Mouse (Mus musculus) forebrain, embryonic 10.5 days (tissue): ENCODE data around the gene Itpkb. TPM values are rescaled to one million over a fixed set of nuclear protein-coding genes. Genes with fewer than 3 reads are reported as not detected.

Experiments
- DNase-seq: peaks from one replicate; pipeline ENCODE4 v3.0.0-alpha.2; 2017; ENCODE audit warnings: low spot score; ENCODE audit errors: extremely low spot score
- H3K27ac ChIP-seq: fragments of 300-500 bp; sonication (generic); 2 replicates; pipeline ENCODE4 v1.5.1; 2016; ENCODE audit warnings: mild to moderate bottlenecking
- H3K27me3 ChIP-seq: fragments of 300-500 bp; sonication (generic); 2 replicates; pipeline ENCODE4 v1.6.1; 2016; ENCODE audit warnings: mild to moderate bottlenecking; ENCODE audit not compliant: poor library complexity, severe bottlenecking
- H3K36me3 ChIP-seq: fragments of 300-500 bp; sonication (generic); replicated peaks from 2 replicates; pipeline ENCODE4 v1.6.1; 2016; ENCODE audit warnings: mild to moderate bottlenecking, moderate library complexity
- H3K4me1 ChIP-seq: fragments of 300-500 bp; sonication (generic); 2 replicates; pipeline ENCODE4 v1.6.1; 2016
- H3K4me3 ChIP-seq: fragments of 300-500 bp; sonication (generic); 2 replicates; pipeline ENCODE4 v1.5.1; 2016; ENCODE audit warnings: mild to moderate bottlenecking, moderate library complexity
- H3K9me3 ChIP-seq: fragments of 300-500 bp; sonication (generic); 2 replicates; pipeline ENCODE4 v1.6.1; 2016; ENCODE audit warnings: mild to moderate bottlenecking, moderate library complexity
- WGBS: fragments of 180-500 bp; shearing (Covaris S2); methylation state at CpG from one replicate; pipeline ENCODE4 v1.1.7; 2016; 5-methylcytosine and 5-hydroxymethylcytosine counted together
- polyA plus RNA-seq: library from polyadenylated mRNA; unstranded; fragments of >200 nt; fragmentation: Nextera tagmentation; extraction: Ambion mirVana; gene quantifications from 2 replicates; pipeline ENCODE4 v1.2.1, GENCODE M21; 2016

The Itpkb gene
- polyA plus RNA-seq, 1 experiment from 2014 or later, result 2.5 TPM

DNA sequence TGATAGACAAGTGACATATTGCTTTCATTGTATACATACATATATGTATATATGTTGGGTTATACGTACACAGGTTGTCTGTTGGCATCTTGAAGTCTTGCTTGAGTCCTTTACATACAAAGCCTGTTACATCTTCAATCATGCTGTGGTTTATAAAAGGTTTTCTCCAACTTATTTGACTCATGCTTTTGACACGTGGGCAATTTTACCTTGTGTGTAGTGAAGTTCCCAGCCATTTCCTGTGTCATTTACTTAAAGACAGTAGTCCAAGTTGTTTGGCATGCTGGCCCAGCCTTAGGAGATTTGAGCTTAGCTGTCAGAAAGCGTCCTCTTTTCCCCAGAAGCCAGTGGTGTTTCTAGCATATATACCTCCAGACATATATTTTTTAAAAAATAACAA lies 68.2 kb downstream of the Itpkb start:
- WGBS, result 86% methylated on average over 3 of the region's 3 CpGs
- no peak overlapping the region for H3K27ac ChIP-seq
- H3K27me3 ChIP-seq, result no peaks in the 10 kb centered on the region
- no peaks in the 10 kb centered on the region for H3K9me3 ChIP-seq
- DNase-seq, result no peak
- H3K4me3 ChIP-seq, result no peak overlapping the region
- no peaks in the 10 kb centered on the region for H3K36me3 ChIP-seq
- no peaks in the 10 kb centered on the region for H3K4me1 ChIP-seq

DNA sequence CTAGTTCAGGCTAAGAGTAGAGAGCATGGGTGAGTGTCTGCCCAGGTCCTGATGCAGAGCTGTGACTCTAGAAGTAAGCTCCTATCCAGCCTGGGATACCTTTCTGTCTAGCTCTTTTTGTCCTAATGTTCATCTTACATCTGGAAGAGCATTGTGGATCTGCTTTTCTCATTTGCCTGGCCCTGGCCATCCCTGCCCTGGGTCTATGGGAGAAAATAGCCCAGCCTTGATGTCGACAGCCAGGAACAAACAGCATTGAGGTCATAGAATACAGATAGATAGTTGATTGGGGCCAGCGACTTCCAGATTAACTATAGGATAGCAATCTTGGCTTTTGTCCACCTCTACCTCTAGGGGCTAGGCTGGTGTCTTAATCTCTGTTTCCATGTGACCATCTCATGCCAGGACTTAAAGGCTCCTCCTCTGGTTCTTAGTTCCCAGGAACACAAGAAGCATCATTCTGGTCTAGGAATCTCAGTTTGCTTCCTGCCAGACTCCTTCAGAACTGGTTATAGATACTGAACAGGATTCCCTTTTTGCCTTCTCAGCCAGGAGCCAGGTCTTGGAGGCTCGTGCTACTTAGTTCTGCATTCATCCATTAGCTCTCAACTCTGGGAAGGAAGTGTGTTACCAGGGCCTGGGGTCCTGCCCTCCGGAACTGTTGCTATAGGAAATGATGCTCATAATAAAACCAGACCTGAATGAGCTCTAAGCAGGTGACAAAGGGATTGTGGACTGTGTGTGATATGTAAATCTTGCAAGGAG lies 70.6 kb downstream of the Itpkb start:
- 83% methylated on average over 4 of the region's 4 CpGs for WGBS
- Histone ChIP-seq H3K36me3 (no peaks in the 10 kb centered on the region), H3K4me3 (no peak overlapping the region), H3K9me3 (no peaks in the 10 kb centered on the region), H3K27ac (no peak overlapping the region), H3K4me1 (peaks cover 16% of the 10 kb centered on the region), H3K27me3 (no peaks in the 10 kb centered on the region)
- DNase-seq, result no peak

DNA sequence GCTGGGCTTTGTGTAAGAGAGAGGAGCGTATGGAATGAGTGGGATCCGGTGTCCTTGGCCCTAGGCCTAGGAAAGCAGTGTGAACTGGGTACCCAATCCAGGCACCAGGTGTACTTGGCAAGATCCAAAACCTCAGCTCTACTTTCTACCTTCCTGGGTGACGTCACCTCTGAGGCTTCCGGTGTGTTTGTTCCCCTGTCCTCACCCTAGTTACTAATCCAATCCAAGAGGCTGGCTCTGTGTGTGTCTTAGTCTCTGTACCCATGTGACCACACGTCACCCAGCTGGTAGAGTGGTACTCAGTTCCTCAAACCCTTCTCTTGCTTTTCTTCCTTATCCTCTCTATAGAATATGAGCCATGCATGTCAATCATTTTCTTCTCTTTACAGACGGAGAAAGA lies 71.4 kb downstream of the Itpkb start:
- H3K27me3 ChIP-seq, result no peaks in the 10 kb centered on the region
- H3K4me1 ChIP-seq, result peaks cover 24% of the 10 kb centered on the region
- no peak overlapping the region for H3K27ac ChIP-seq
- H3K36me3 ChIP-seq, result no peaks in the 10 kb centered on the region
- no peak overlapping the region for H3K4me3 ChIP-seq
- no peak for DNase-seq
- WGBS, result 93% methylated on average over 6 of the region's 6 CpGs
- H3K9me3 ChIP-seq, result no peaks in the 10 kb centered on the region

DNA sequence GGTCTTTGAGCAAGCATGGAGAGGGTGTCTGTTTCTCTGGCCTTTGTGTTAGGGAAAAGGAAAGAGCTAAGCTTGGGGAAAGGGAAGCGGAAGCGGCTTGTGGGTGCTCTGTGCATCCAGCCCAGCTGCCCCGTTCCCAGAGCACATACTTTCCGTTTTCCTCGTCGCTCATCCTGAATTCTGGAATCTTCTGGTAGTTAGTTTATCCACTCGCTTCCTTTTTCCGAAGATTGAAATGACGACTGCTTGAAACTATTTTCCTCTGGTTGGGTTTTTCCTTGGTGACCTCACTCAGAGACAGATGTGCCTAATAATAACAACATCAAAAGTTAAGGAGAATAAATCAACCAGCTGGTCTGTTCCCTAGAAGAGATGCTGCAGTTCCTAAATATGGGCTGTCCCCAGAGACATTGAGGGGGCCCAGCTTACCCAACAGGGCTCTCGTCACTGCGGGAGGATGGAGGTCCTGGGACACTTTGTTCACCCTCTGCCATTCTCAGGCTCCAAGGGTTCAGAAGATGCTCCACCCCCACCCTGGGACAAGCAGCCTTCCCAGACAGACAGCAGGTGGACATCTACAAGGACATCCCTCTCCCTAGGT lies 72.3 kb downstream of the Itpkb start:
- 0 out of 2 replicates have a peak overlapping the region, but pooled peaks have one; percentile 2 for H3K27ac ChIP-seq
- peaks cover 33% of the 10 kb centered on the region for H3K4me1 ChIP-seq
- H3K27me3 ChIP-seq, result no peaks in the 10 kb centered on the region

DNA sequence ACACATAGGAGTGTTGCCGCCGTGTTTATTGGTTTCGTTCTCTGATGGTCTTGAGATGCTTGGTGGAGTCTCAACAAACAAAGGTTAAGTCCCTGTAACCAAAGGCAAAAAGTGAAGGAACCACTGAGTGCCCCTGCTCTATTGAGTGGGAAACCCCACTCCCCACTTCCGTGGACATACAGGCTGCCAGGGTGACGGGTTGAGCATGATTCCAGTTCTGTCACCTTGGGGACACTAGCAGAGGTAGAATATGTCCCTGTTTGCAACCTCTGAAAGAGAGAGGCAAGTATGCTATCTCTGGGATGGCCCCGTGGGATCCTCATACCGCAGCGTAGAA lies 73.0 kb downstream of the Itpkb start:
- no peaks in the 10 kb centered on the region for H3K36me3 ChIP-seq
- DNase-seq, result no peak
- no peak overlapping the region for H3K4me3 ChIP-seq
- WGBS, result 94% methylated on average over 8 of the region's 8 CpGs
- H3K27ac ChIP-seq, result no peak overlapping the region
- H3K9me3 ChIP-seq, result no peaks in the 10 kb centered on the region
- no peaks in the 10 kb centered on the region for H3K27me3 ChIP-seq
- peaks cover 36% of the 10 kb centered on the region for H3K4me1 ChIP-seq

More for the DNA sequence above, 72.3 kb downstream of the Itpkb start:
- no peaks in the 10 kb centered on the region for H3K9me3 ChIP-seq
- no peak for DNase-seq
- WGBS, result 88% methylated on average over 11 of the region's 11 CpGs
- no peaks in the 10 kb centered on the region for H3K36me3 ChIP-seq
- no peak overlapping the region for H3K4me3 ChIP-seq

DNA sequence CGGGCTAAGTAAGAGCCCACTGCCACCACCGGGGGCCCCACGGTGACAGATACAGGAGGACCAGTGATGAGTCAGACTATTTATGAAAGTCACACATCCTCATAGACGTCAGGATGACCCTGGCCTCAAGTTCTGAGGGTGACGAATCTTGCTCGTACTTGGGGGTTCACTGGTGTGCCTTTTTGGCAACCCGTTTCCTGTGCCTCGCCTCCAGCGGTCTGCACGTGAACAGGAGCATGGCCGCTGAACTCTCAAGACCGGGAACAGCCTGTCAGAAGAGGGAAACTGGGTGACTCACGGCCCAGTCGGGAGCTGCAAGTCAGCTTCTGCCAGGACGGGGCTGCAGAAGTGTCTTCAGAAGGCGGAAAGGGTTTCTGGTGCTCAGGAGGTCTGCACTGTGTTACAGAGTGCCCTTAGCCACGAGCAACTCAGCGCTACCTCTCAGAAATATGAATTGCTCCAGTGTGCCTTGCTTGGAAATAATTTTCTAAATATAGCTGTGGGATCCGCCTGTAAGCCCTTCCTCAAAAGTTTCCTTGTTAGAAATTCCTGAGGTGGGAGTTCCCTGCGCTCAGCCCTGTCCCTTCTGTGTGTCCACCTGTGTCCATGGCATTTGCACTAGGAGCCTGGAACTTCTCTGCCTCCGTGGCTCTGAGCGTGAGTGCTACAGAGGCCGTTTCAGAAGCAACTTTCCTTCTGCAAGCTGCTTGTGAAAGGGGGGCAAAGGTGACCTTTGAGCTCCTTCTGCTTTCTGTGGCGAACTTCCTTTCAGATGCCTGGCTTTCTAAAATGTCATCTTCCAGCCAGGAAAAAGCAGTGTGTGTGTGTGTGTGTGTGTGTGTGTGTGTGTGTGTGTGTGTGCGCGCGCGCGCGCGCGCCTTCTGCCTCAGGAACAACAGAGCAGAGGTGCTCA lies 73.7 kb downstream of the Itpkb start:
- no peaks in the 10 kb centered on the region for H3K36me3 ChIP-seq
- H3K4me3 ChIP-seq, result no peak overlapping the region
- H3K4me1 ChIP-seq, result peaks cover 41% of the 10 kb centered on the region
- H3K27me3 ChIP-seq, result no peaks in the 10 kb centered on the region
- DNase-seq, result no peak
- no peaks in the 10 kb centered on the region for H3K9me3 ChIP-seq
- peak overlapping the region; percentile 54; the same call in 1 of the 2 replicates for H3K27ac ChIP-seq
- 83% methylated on average over 32 of the region's 32 CpGs for WGBS

DNA sequence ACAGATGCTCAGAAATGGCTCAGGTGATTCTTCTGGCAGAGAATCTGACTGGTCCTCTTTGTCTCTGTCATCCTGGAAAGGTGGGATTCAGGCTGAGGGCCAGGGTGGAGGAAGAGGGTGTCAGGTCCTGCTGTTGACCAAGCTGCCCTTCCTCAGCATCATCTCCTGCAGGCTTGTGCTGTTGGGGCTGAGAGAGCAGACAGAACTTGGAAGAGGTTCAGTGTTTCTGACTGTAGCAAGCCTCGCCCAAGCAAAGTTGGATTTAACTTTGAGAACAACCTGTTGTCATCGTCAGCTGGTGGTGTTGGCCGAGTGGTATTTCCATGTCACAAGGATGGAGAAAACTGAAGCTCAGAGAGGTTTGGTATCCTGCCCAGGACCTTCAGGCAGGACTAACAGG lies 74.4 kb downstream of the Itpkb start:
- no peaks in the 10 kb centered on the region for H3K9me3 ChIP-seq
- 0 out of 2 replicates have a peak overlapping the region, but pooled peaks have one; percentile 54 for H3K27ac ChIP-seq
- no peak overlapping the region for H3K4me3 ChIP-seq
- H3K27me3 ChIP-seq, result no peaks in the 10 kb centered on the region
- WGBS, result 91% methylated on average over 3 of the region's 3 CpGs
- no peak for DNase-seq
- peaks cover 49% of the 10 kb centered on the region for H3K4me1 ChIP-seq
- no peaks in the 10 kb centered on the region for H3K36me3 ChIP-seq

DNA sequence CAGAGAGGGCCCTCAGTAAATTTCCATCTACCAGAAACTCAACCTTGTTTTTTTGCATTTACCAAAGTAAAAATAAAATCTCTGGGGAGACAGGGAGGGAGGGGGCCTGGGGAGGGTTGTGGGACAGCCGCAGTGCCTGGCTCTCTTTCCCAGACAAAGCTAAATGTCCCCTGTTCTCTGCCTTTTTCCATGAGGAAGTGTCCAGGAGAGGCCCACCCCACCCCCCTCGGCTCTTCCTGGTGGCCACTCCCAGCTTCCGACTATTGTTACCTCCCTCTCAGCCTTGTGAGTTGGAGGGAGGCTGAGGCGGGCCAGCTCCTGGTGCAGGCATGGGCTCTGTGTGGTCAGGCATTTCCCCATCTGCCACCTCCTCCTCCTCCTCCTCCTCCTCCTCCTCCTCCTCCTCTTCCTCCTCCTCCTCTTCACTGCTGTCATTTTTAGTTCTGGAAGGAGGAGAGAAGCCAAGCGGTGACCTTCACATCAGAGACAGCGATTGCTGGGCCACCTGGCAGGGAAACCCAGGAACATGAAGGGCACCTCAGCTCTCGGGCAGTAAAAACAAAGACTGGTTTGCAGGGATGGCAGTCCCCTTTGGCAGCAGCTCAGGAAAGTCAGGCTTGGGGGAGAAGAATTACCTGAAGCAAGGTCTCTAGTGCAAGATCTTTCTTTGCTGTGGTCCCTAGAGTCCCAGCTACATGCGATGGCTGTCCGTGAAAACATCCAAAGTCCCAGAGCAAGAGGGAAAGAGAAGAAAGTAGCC lies 75.5 kb downstream of the Itpkb start:
- DNase-seq, result no peak
- Histone ChIP-seq H3K27me3 (no peaks in the 10 kb centered on the region), H3K4me3 (no peak overlapping the region), H3K27ac (0 out of 2 replicates have a peak overlapping the region, but pooled peaks have one; percentile 20), H3K36me3 (no peaks in the 10 kb centered on the region), H3K4me1 (peaks cover 52% of the 10 kb centered on the region), H3K9me3 (no peaks in the 10 kb centered on the region)
- 83% methylated on average over 9 of the region's 9 CpGs for WGBS

DNA sequence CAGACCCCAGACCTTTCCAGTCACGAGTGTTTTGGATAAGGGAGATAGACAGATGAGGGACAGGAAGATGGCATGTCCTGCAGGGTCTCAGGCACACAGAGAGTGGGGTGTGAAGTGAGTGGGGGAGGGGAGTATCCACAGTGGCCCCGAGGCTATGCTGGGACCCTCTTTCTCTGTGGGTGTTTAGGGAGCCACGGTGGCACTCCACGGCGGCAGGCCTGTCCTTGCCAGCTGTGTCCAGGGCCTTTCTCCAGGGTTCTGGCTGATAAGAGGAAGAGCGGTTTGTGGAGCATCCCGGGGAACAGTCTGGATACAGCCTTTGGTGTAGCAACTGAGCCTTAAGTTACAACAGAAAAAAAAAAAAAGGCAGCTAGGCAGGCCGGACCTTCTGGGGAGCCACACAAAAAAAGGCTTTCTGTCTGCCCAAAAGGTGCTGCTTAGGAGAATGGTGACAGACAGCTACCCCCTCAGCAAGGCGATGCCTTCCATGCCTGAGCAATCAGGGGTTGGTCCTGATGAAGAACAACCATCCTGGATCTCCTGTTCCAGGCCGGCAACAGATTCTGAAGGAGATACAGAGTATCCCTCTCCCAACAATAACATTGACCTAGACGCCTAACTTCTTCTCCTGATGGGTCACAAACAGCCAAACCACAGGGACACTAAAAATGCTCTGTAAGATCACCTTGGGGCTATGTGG lies 76.2 kb downstream of the Itpkb start:
- 82% methylated on average over 11 of the region's 11 CpGs for WGBS
- H3K27ac ChIP-seq, result no peak overlapping the region
- peaks cover 52% of the 10 kb centered on the region for H3K4me1 ChIP-seq
- no peaks in the 10 kb centered on the region for H3K36me3 ChIP-seq
- H3K9me3 ChIP-seq, result no peaks in the 10 kb centered on the region
- no peak for DNase-seq
- no peaks in the 10 kb centered on the region for H3K27me3 ChIP-seq
- no peak overlapping the region for H3K4me3 ChIP-seq

DNA sequence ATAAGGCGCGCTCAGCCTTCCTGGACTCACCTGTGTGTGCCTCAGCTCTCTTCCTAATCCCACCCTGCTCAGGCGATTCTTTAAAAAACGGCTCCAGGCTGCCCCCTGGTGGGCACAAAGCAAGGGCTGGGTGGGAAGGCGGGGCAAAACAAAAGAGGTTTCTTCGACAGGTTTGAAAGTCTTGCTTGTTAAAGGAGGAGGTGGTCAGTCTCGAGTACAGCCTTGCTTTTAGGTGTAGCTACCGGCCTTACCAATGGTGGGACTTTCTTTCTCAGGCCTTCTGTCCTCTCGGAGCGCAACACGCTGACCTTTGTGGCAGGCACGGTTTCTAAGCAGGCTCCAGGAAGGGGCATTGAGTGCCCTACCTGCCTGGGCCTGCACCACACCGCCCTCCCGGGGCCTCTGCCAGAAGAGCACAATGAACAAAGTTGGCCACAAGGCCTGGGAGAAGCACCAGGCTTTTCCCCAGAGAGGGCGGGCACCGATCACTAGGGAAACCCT lies 76.9 kb downstream of the Itpkb start:
- DNase-seq, result peak; percentile 84
- peaks cover 52% of the 10 kb centered on the region for H3K4me1 ChIP-seq
- peak overlapping the region; percentile 77 for H3K27ac ChIP-seq
- WGBS, result 8% methylated on average over 16 of the region's 16 CpGs
- no peaks in the 10 kb centered on the region for H3K9me3 ChIP-seq
- no peaks in the 10 kb centered on the region for H3K27me3 ChIP-seq
- no peaks in the 10 kb centered on the region for H3K36me3 ChIP-seq
- H3K4me3 ChIP-seq, result peak overlapping the region; percentile 42

DNA sequence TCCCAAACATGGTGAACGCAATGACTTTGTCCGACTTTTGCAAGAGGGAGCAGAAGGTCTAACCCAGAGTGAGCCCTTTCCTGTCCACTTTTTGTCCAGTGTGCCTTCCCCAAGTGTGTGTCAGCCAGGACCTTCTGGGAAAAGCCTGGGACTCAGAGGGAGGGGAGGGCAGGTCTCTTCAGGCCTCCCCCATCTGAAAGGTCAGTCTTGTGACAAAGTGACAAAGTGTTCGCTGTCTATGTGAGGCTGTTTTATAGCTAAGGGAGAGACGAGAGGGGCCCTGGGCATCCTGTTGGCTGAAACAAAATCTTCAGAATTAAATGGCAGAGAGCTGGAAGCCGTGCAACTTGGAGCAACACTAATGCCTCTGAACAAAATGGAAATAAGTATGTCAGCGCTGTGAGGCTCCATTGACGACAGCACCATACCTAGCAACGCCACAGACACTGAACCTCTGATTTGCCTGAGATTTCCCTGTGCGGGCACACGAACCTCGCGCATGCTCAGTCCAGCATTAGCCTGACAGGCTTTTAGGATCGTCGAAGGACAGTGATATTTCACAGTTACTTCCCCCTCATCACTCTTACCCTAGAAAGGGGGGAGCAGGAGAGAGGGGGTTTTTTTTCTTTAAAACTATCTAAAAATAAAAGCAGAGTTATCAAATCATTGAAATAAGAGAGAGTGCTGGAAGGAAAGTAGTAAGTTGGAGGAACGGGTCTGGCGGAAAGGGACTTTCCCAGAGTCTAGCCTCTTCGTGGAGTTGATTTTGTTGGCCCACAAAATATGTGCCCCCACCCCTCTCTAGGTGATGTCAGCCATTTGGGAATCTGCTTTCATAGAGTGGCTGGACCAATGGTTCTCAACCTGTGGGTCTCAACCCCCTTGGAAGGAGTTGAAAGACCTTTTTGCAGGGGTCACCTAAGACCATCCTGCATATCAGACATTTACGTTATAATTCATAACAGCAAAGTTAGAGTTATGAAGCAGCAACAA lies 77.7 kb downstream of the Itpkb start:
- no peaks in the 10 kb centered on the region for H3K27me3 ChIP-seq
- H3K36me3 ChIP-seq, result no peaks in the 10 kb centered on the region
- H3K4me1 ChIP-seq, result peaks cover 52% of the 10 kb centered on the region
- H3K9me3 ChIP-seq, result no peaks in the 10 kb centered on the region
- H3K27ac ChIP-seq, result peak overlapping the region; percentile 77
- DNase-seq, result no peak
- peak overlapping the region; percentile 42; the same call in 1 of the 2 replicates for H3K4me3 ChIP-seq
- WGBS, result 87% methylated on average over 18 of the region's 18 CpGs
